Mouse (Mus musculus) c-Kit-positive CD71-positive TER-119-positive erythroid progenitor cells, embryonic 14.5 days (primary cell): ENCODE measurements at regions not wholly inside any gene's neighbourhood (a gene's known extent, or its start where the extent isn't known, plus 50 kb on each side); places are given as distances from the start of the nearest gene placed in this dataset.
A peak's percentile ranks its signal among the peaks of the same experiment; 100 is the strongest.

Experiments
- DNase-seq: peaks from one replicate; pipeline ENCODE4 v3.0.0-alpha.2; 2013; ENCODE audit warnings: low spot score

GRCm38 (mm10) chrX:163302697-163303096 is 246.8 kb downstream of the Grpr start:
- DNase-seq, result no peak

- DNase-seq, result no peak
These were observed 248.4 kb downstream of the Grpr start for GRCm38 (mm10) chrX:163301045-163301444.

GRCm38 (mm10) chrX:163296956-163297628 is 252.4 kb downstream of the Grpr start:
- DNase-seq, result no peak

GRCm38 (mm10) chrX:163261248-163261647 is 288.2 kb downstream of the Grpr start:
- DNase-seq, result no peak

- no peak for DNase-seq
These were observed 288.6 kb upstream of the S100g start for GRCm38 (mm10) chrX:163253048-163253447.

- no peak for DNase-seq
These were observed 240.9 kb upstream of the S100g start for GRCm38 (mm10) chrX:163205260-163205659.

- no peak for DNase-seq
These were observed 239.0 kb upstream of the S100g start for GRCm38 (mm10) chrX:163203446-163203845.

GRCm38 (mm10) chrX:163181588-163181987 is 217.2 kb upstream of the S100g start:
- peak; percentile 2 for DNase-seq

GRCm38 (mm10) chrX:163164810-163165209 is 200.4 kb upstream of the S100g start:
- no peak for DNase-seq

GRCm38 (mm10) chrX:163155251-163155650 is 190.9 kb upstream of the S100g start:
- DNase-seq, result no peak

- DNase-seq, result no peak
These were observed 187.6 kb upstream of the S100g start for GRCm38 (mm10) chrX:163151970-163152369.

- DNase-seq, result no peak
These were observed 180.1 kb upstream of the S100g start for GRCm38 (mm10) chrX:163144475-163144874.

- DNase-seq, result peak; percentile 4
These were observed 175.1 kb upstream of the S100g start for GRCm38 (mm10) chrX:163139475-163139874.

GRCm38 (mm10) chrX:163128626-163129025 is 164.2 kb upstream of the S100g start:
- no peak for DNase-seq

- DNase-seq, result no peak
These were observed 153.4 kb upstream of the S100g start for GRCm38 (mm10) chrX:163117681-163118393.

- no peak for DNase-seq
These were observed 152.8 kb upstream of the S100g start for GRCm38 (mm10) chrX:163117237-163117636.

- no peak for DNase-seq
These were observed 130.8 kb upstream of the S100g start for GRCm38 (mm10) chrX:163095026-163095765.
